Mouse (Mus musculus) frontal cortex, postnatal 36 days (tissue): ENCODE measurements around the gene Nedd8.

ENCODE experiments used
- DNase-seq, 2 experiments: peaks; one replicate each; pipeline ENCODE4 v3.0.0; 2022; ENCODE audit warnings: low spot score in 2 of 2

Nedd8 gene

GRCm38 (mm10) chr14:55614565-55615178 lies 57.3 kb downstream of the Nedd8 start:
- no peak for DNase-seq

- DNase-seq = no peak
Measured at GRCm38 (mm10) chr14:55613346-55613745, 58.6 kb downstream of the Nedd8 start.
